Mouse (Mus musculus) lung, embryonic 16.5 days (tissue): ENCODE data around the gene Tmem270. TPM values are rescaled to one million over a fixed set of nuclear protein-coding genes. Genes with fewer than 3 reads are reported as not detected.

Source experiments
- ATAC-seq: fragments of 200-750 bp; cut with Nextera tagmentation; 2 replicates; pipeline ENCODE4 v1.8.0; 2017; ENCODE audit warnings: low read depth, mild to moderate bottlenecking, moderate library complexity
- H3K27ac ChIP-seq: fragments of 300-500 bp; sonication (generic); 2 replicates; pipeline ENCODE4 v1.5.1; 2014; ENCODE audit warnings: mild to moderate bottlenecking, control low read depth, low read length
- H3K27me3 ChIP-seq: fragments of 300-500 bp; sonication (generic); 2 replicates; pipeline ENCODE4 v1.6.1; 2014; ENCODE audit warnings: low read depth, low read length, mixed read lengths; ENCODE audit not compliant: control insufficient read depth, insufficient read depth
- H3K36me3 ChIP-seq: fragments of 300-500 bp; sonication (generic); 2 replicates; pipeline ENCODE4 v1.6.1; 2014; ENCODE audit warnings: low read length; ENCODE audit not compliant: control insufficient read depth, insufficient read depth
- H3K4me1 ChIP-seq: fragments of 300-500 bp; sonication (generic); replicated peaks from 2 replicates; pipeline ENCODE4 v1.6.1; 2014; ENCODE audit warnings: low read length, mixed read lengths; ENCODE audit not compliant: control insufficient read depth, insufficient read depth
- H3K4me2 ChIP-seq: fragments of 300-500 bp; sonication (generic); 2 replicates; pipeline ENCODE4 v1.6.1; 2014; ENCODE audit warnings: low read depth, low read length, control low read depth
- H3K4me3 ChIP-seq: fragments of 300-500 bp; sonication (generic); 2 replicates; pipeline ENCODE4 v1.5.1; 2014; ENCODE audit warnings: mild to moderate bottlenecking, low read length, control low read depth
- H3K9ac ChIP-seq: fragments of 300-500 bp; sonication (generic); 2 replicates; pipeline ENCODE4 v1.6.1; 2014; ENCODE audit warnings: low read length, control low read depth
- H3K9me3 ChIP-seq: fragments of 300-500 bp; sonication (generic); 2 replicates; pipeline ENCODE4 v1.6.1; 2016; ENCODE audit warnings: low read length; ENCODE audit not compliant: control insufficient read depth
- WGBS: fragments of 180-500 bp; shearing (Covaris S2); extraction: QIAGEN DNeasy Blood & Tissue Kit; methylation state at CpG from one replicate; pipeline ENCODE4 v1.1.7; 2014; 5-methylcytosine and 5-hydroxymethylcytosine counted together
- polyA plus RNA-seq: library from polyadenylated mRNA; unstranded; fragments of >200 nt; fragmentation: Nextera tagmentation; extraction: Ambion mirVana; gene quantifications from 2 replicates; pipeline ENCODE4 v1.2.1, GENCODE M21; 2015

Tmem270 gene
- not detected in 2 replicates for polyA plus RNA-seq

DNA sequence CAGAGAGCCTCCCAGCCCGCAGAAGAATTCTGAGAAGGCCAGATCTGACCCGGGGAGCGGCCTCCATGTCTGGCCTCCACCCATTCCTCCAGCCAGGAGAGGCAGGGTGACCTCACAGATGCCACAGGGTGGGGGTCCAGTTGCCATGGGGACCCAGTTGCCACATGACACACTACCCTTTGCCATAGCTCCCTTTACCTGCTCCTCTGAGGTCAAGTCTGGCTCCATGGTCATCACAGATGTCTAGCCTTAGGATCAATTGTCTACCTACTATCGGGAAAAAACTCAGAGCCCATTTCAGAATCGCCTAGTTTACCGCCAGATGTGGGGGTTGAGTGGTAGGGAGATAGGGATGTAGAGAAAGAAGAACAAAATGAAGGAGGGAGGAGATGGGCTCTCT is at the start of gene Tmem270:
TSS of gene Tmem270 (minus strand) at position 101 of the 400 bp plus-strand sequence.
- Histone ChIP-seq H3K9ac (no peak within 1 kb of the TSS), H3K27me3 (no peaks in the 10 kb centered on the region), H3K36me3 (no peaks in the 10 kb centered on the region), H3K4me3 (no peak within 1 kb of the TSS), H3K4me2 (no peak within 1 kb of the TSS), H3K4me1 (no peaks in the 10 kb centered on the region), H3K9me3 (no peaks in the 10 kb centered on the region), H3K27ac (no peak within 1 kb of the TSS)
- peak; percentile 16; the same call in 1 of the 2 replicates for ATAC-seq
- 78% methylated on average over 6 of the region's 6 CpGs for WGBS

DNA sequence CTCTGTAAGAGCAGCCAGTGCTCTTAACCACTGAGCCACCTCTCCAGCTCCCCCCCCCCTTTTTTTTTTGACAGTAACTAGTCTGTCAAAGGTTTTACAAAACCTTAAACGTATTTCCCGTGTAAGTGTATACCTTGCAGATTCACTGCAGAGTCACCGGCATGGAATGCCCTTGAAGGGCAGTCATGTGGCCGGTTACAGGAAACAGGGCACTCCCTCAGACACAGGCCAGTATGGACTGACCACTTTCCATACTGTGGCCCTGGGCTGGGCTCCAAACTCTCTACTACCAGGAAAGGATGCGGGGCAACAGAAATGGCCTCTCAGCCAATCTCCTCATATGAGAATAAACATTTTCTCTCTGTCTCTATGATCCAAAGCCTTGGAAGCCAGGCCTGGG is 49.0 kb upstream of the Tmem270 start:
- Histone ChIP-seq H3K4me3 (no peak overlapping the region), H3K4me2 (no peak overlapping the region), H3K27me3 (no peaks in the 10 kb centered on the region), H3K9ac (no peak overlapping the region), H3K4me1 (peaks cover 19% of the 10 kb centered on the region), H3K27ac (no peak overlapping the region), H3K9me3 (no peaks in the 10 kb centered on the region), H3K36me3 (no peaks in the 10 kb centered on the region)
- WGBS: 44% methylated on average over 5 of the region's 5 CpGs
- ATAC-seq: no peak

DNA sequence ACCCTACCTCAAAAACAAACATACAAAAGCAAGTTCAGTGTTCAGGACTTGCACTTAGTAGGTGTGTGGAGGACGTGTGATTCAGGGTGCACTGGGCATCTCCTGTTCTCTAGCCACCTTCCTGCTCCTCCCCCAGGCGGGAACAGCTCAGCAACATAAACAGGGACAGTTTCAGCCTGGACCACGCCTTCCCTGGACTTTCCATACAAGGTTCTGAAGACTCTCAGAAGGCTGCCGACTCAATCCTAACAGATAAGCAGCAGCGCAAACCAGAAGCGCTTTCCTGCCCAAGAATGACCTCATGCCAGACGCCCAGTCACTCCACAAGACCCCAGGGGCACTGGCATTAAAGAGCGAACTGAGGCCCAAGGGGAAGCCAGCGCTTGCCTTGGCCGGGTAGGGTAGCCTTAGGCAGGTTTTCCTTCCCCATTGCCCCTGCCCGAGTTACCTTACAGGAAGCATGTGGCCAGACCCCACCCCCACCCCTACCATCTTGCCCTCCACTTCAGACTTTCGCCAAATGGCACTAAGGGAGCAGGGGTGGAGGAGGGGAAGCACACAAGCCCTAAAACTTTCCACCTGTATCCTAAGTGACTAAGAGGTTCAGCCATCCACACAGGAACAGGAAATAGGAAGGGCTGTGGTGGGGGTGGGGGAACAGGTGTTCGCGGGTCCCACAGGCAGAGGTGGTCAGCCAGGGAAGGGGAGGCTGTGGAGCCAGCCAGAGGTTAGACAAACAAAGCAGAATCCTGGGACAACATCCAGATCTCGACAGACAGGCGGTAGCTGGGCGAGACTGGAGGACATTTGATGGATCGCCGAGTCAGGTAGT is 44.7 kb upstream of the Tmem270 start:
- 5% methylated on average over 19 of the region's 19 CpGs for WGBS
- no peaks in the 10 kb centered on the region for H3K9me3 ChIP-seq
- peak overlapping the region; percentile 19; the same call in 1 of the 2 replicates for H3K4me3 ChIP-seq
- peak overlapping the region; percentile 87 for H3K27ac ChIP-seq
- peak overlapping the region; percentile 47 for H3K9ac ChIP-seq
- no peaks in the 10 kb centered on the region for H3K27me3 ChIP-seq
- no peaks in the 10 kb centered on the region for H3K36me3 ChIP-seq
- peak; percentile 62 for ATAC-seq
- H3K4me1 ChIP-seq: peaks cover 33% of the 10 kb centered on the region
- peak overlapping the region; percentile 48 for H3K4me2 ChIP-seq

DNA sequence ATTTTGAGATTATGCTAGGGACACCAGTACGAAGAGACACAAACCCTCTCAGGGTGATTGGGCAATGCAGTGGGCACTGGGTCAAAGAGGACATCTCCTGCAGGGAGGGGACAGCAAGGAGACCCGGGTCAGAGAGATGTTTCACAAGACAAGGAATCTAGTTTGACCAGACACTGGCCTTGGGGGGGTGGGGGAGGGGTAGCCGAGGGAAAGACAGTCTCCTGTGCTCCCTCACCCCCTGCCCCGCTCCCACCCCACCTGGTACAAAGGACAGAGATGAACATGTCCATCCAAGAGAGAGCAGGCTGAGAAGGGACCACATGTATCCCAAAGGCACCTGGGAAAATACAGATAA is 41.5 kb upstream of the Tmem270 start:
- H3K27ac ChIP-seq: peak overlapping the region; percentile 92
- no peak overlapping the region for H3K4me3 ChIP-seq
- H3K27me3 ChIP-seq: no peaks in the 10 kb centered on the region
- peaks cover 32% of the 10 kb centered on the region for H3K4me1 ChIP-seq
- no peak overlapping the region for H3K4me2 ChIP-seq
- 0 out of 2 replicates have a peak overlapping the region, but pooled peaks have one; percentile 9 for H3K9ac ChIP-seq
- WGBS: 37% methylated on average over 4 of the region's 4 CpGs
- H3K36me3 ChIP-seq: no peaks in the 10 kb centered on the region
- no peaks in the 10 kb centered on the region for H3K9me3 ChIP-seq
- no peak for ATAC-seq

DNA sequence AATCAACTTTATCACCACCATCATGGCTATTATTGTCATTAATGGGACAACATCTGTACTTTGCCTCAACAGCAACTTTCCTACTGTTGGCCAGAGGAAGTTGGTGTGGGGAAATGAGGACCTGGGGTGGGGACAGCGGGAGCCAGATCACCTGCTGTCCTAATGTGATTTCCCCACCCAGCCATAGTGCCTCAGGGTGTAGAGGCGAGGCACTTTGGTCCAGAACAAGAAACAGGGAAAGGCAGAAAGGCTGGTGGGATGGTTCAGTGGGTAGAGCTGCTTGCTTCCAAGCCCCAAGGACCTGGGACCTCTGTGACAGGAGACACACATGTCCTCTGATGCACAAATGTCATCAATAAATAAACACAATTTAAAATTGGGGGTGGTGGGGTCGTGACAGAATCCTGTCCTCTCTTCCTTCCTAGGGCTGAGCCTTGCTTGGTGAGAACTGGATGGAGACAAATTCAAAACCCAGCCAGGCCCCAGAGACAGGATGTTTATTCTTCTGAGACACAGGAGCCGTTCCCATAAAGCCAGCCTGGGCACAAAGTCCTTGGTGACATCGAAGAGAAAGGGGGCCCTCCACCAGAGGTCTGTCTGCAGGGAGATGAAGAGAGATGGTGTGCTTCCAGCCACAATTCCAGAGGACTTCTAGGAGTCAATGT is 41.0 kb upstream of the Tmem270 start:
- no peak overlapping the region for H3K4me3 ChIP-seq
- peaks cover 32% of the 10 kb centered on the region for H3K4me1 ChIP-seq
- no peaks in the 10 kb centered on the region for H3K27me3 ChIP-seq
- 37% methylated on average over 5 of the region's 5 CpGs for WGBS
- no peaks in the 10 kb centered on the region for H3K36me3 ChIP-seq
- peak overlapping the region; percentile 92 for H3K27ac ChIP-seq
- peak overlapping the region; percentile 45 for H3K4me2 ChIP-seq
- H3K9me3 ChIP-seq: no peaks in the 10 kb centered on the region
- ATAC-seq: no peak
- H3K9ac ChIP-seq: 0 out of 2 replicates have a peak overlapping the region, but pooled peaks have one; percentile 9

DNA sequence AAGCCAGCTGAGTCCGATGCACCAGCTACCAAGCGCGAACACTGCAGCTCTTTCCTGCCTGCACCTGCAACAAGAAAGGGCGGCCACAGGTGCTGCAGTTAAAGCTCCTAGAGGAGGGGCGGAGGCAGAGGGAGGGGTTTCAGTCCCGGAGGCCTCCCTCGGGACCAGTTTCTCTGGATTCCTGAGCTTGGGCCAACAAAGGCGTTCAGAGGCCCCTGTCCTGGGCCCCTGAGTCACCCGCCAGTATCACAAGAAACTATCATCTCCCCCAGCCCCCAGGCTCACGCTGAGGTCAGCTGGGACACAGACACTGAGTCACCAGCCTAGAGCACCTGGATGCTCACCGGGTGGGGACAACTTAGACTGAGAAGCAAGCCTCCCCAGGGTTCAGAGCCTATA is 40.3 kb upstream of the Tmem270 start, which contains the start of gene Cldn4:
TSS of gene Cldn4 (minus strand) at position 78 of the 399 bp plus-strand sequence.
- 20% methylated on average over 11 of the region's 11 CpGs for WGBS

DNA sequence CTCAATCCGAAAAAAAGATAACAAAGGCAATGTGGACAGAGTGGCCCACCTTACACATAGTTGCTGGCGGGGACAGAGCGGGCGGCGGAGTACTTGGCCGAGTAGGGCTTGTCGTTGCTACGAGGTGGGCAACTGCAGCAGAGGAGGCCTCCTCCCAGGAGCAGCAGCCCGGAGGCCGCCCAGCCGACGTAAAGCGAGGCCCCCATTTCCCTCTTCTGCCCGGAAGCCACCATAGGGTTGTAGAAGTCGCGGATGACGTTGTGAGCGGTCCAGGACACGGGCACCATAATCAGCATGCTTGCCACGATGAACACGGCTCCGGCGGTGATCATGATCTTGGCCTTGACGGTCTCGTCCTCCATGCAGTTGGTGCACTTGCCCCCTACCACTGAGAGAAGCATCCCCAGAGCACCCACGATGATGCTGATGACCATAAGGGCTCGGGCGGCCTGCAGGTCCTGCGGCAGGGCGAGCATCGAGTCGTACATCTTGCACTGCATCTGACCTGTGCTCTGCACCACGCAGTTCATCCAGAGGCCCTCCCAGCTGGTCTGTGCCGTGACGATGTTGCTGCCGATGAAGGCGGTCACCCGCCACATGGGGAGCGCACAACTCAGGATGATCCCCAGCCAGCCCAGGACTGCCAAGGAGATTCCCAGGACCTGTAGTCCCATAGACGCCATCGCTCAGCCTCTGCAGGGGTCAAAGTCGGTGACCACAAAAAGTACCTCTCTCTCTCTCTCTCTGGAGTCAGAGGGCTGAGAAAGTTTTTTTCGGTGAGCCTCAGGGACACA is 39.7 kb upstream of the Tmem270 start:
- WGBS: 18% methylated on average over 43 of the region's 43 CpGs
- Histone ChIP-seq H3K4me2 (peak overlapping the region; percentile 49), H3K4me3 (peak overlapping the region; percentile 54)

More for the DNA sequence above, 40.3 kb upstream of the Tmem270 start, which contains the start of gene Cldn4:
- Histone ChIP-seq H3K4me1 (peaks cover 29% of the 10 kb centered on the region), H3K9ac (peak within 1 kb of the TSS; percentile 67), H3K9me3 (no peaks in the 10 kb centered on the region), H3K27me3 (no peaks in the 10 kb centered on the region), H3K4me2 (peak within 1 kb of the TSS; percentile 49), H3K36me3 (no peaks in the 10 kb centered on the region), H3K4me3 (peak within 1 kb of the TSS; percentile 54), H3K27ac (peak within 1 kb of the TSS; percentile 92)
- peak; percentile 74 for ATAC-seq

DNA sequence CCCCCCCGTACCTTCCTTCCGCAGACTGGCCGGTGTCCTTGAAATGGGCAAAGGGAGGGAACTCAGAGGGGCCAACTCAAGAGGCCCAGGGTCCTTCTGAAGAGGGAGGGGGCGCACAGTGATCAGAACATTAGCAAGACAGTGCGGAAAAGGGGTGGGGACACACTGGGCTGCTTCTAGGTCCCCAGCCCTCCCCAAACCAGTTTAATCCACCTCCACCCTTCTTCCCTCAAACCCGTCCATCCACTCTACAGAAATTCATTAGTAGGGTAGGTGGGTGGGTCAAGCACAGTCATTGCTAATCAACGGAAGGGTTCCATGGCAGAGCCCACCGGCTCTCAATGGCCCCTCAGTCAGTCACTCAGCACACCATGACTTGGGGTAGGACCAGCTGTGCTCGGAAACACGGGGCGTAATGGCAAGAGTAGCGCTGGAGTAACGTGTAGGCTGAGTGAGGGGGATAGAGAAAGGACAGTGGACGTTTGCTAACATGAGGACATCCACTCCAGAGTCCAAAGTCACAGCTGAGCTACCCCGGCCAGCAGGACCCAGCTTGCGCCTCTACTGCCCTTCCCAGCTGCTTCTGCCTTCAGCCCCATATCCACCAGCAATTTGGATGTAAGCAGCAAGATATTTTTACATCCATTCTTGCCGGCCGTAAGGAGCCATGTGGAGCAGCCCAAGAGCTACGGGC is 38.9 kb upstream of the Tmem270 start:
- no peaks in the 10 kb centered on the region for H3K9me3 ChIP-seq
- H3K27me3 ChIP-seq: no peaks in the 10 kb centered on the region
- peak; percentile 15; the same call in 1 of the 2 replicates for ATAC-seq
- WGBS: 39% methylated on average over 19 of the region's 19 CpGs
- H3K4me2 ChIP-seq: peak overlapping the region; percentile 49
- H3K36me3 ChIP-seq: peaks cover 1% of the 10 kb centered on the region; the same call in 1 of the 2 replicates
- H3K9ac ChIP-seq: peak overlapping the region; percentile 67
- peak overlapping the region; percentile 92 for H3K27ac ChIP-seq
- H3K4me1 ChIP-seq: peaks cover 17% of the 10 kb centered on the region
- H3K4me3 ChIP-seq: peak overlapping the region; percentile 54

More for the DNA sequence above, 39.7 kb upstream of the Tmem270 start:
- Histone ChIP-seq H3K9ac (peak overlapping the region; percentile 67), H3K9me3 (no peaks in the 10 kb centered on the region), H3K4me1 (peaks cover 23% of the 10 kb centered on the region), H3K27me3 (no peaks in the 10 kb centered on the region), H3K36me3 (no peaks in the 10 kb centered on the region), H3K27ac (peak overlapping the region; percentile 92)
- peak; percentile 24 for ATAC-seq
